Mouse (Mus musculus) cerebellum, postnatal 36 days (tissue): ENCODE results near the gene Mrps25.

Experiments
- DNase-seq, 2 experiments: peaks; one replicate each; pipeline ENCODE4 v3.0.0; 2021 to 2022; ENCODE audit warnings: mixed read lengths in 2 of 2

The Mrps25 gene

GRCm38 (mm10) chr6:92124547-92124946 lies 59.3 kb downstream of the Mrps25 start:
- peak in 1 of 2 experiments; percentile 7 for DNase-seq
